Mouse (Mus musculus): ENCODE results near the gene Btn1a1. TPM values are rescaled to one million over a fixed set of nuclear protein-coding genes. Genes with fewer than 3 reads are reported as not detected.

The Btn1a1 gene
- polyA plus RNA-seq, 1 experiment from 2014 or later: not detected

DNA sequence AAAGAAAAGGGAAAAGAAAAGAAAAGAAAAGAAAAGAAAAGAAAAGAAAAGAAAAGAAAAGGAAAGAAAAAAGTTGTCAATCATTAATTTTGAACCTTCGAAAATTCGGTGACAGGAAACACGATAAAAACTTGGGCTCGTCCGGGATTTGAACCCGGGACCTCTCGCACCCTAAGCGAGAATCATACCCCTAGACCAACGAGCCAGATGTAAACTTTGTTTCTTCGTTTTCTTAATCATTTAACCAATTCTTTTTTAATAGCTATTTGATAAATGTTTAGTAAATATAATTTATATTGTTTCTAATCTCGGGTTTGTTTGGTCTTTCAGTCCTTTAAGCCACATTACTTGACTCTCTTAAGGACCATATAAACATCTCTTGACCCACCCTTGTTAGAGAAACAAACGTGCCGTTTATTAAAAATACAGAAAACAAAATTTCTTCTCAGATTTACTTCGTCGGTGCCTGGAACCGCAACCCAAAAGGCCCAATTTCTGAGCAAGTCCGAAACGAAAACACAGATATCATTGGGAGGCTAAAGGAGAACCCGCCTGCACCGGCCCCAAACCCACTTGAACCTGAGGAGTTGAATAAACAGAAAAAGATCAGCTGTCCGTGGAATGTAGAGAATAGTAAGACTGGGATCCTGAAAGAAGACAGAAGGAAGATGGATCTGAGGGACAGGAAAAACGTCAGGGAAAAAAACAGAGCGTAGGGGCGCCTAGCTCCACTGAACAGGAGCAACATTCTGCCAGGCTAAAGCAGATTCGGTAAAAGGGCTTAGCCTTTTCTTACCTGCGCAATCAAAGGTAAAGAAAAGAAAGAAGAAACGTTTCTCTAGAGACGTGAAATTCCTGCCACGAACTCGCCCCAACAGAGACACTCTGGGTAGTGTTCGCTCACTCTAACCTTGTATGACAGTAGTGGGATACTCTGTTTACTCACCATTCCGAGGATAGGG lies 28.6 kb downstream of the Btn1a1 start:
- ATAC-seq (ENCODE audit: low FRiP score, low TSS enrichment) (no peak; the same call in 1 of the 2 replicates), DNase-seq (ENCODE audit: low spot score) (peak; percentile 57)
- H3K4me3 ChIP-seq (ENCODE audit: low read depth, low read length): peak overlapping the region; percentile 60
- under 1% methylated on average over 32 of the region's 32 CpGs for WGBS
- H3K4me1 ChIP-seq (replicated peaks; ENCODE audit: control insufficient read depth, insufficient read depth): no peaks in the 10 kb centered on the region; the same call in 1 of the 2 replicates
- H3K9me3 ChIP-seq (ENCODE audit: control insufficient read depth, low read length): no peaks in the 10 kb centered on the region
- peak overlapping the region; percentile 72 for H3K27ac ChIP-seq (replicated peaks)
- H3K36me3 ChIP-seq (ENCODE audit: control insufficient read depth, insufficient read depth, low read length): no peaks in the 10 kb centered on the region
- H3K27me3 ChIP-seq (ENCODE audit: control insufficient read depth, insufficient read depth, low read length): no peaks in the 10 kb centered on the region
- TF ChIP-seq CTCF (IDR thresholded peaks at IDR 0.05; ENCODE audit: low read depth): no peak
- no peak for TF ChIP-seq EP300 (optimal IDR thresholded peaks at IDR 0.05)
- H3K9ac ChIP-seq (ENCODE audit: low read length): peak overlapping the region; percentile 63
- peak overlapping the region; percentile 71 for H3K4me2 ChIP-seq (replicated peaks; ENCODE audit: low read depth)

DNA sequence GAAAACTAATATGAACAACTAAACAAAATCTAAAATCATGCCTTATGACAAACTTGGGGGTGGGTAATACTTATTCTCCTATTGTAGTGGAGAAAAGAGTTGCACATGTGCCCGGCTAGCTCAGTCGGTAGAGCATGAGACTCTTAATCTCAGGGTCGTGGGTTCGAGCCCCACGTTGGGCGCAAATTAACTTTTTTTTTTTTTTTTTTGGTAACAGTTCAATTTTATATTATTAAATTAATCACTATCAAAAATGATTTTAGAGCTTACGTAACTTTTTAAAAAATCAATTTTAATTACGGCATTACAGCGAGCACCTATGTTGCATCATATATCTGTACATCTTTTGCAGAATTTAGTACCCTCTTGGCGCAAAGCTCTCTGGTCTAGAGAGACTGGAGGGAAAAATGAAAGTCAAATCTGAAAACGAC lies 29.5 kb downstream of the Btn1a1 start:
- DNase-seq (ENCODE audit: low spot score) (peak; percentile 43), ATAC-seq (ENCODE audit: low FRiP score, low TSS enrichment) (no peak)
- Histone ChIP-seq H3K4me1 (replicated peaks; ENCODE audit: control insufficient read depth, insufficient read depth) (no peaks in the 10 kb centered on the region; the same call in 1 of the 2 replicates), H3K4me3 (ENCODE audit: low read depth, low read length) (peak overlapping the region; percentile 40), H3K36me3 (ENCODE audit: control insufficient read depth, insufficient read depth, low read length) (no peaks in the 10 kb centered on the region), H3K4me2 (replicated peaks; ENCODE audit: low read depth) (peak overlapping the region; percentile 59), H3K27me3 (ENCODE audit: control insufficient read depth, insufficient read depth, low read length) (no peaks in the 10 kb centered on the region), H3K27ac (replicated peaks) (no peak overlapping the region), H3K9me3 (ENCODE audit: control insufficient read depth, low read length) (no peaks in the 10 kb centered on the region), H3K9ac (ENCODE audit: low read length) (no peak overlapping the region)
- under 1% methylated on average over 11 of the region's 11 CpGs for WGBS
- no peak for TF ChIP-seq CTCF (IDR thresholded peaks at IDR 0.05; ENCODE audit: low read depth)
- TF ChIP-seq EP300 (optimal IDR thresholded peaks at IDR 0.05): no peak

DNA sequence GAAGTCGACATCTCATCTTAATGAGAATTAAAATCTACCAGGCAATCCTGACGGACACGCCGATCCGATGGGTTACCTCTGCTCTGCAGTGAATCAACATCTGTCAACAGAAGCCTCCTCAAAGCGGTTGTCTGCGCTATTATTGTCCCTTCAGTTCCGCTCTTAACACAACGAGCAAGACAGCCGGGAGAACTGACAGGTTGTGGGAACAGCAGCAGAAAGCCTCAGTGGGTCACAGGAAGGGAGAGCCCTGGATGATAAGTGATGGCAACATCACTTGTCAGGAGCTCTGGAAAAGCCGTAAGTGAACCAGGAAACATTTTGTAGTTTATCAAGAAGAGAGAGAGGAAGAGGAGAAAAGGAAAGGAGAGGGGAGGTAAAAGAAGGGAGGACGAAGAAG lies 30.0 kb downstream of the Btn1a1 start:
- WGBS: 4% methylated on average over 12 of the region's 12 CpGs
- Histone ChIP-seq H3K27ac (replicated peaks) (no peak overlapping the region; the same call in 1 of the 2 replicates), H3K4me3 (ENCODE audit: low read depth, low read length) (peak overlapping the region; percentile 40), H3K9me3 (ENCODE audit: control insufficient read depth, low read length) (no peaks in the 10 kb centered on the region), H3K9ac (ENCODE audit: low read length) (peak overlapping the region; percentile 39), H3K4me1 (replicated peaks; ENCODE audit: control insufficient read depth, insufficient read depth) (no peaks in the 10 kb centered on the region; the same call in 1 of the 2 replicates), H3K4me2 (replicated peaks; ENCODE audit: low read depth) (peak overlapping the region; percentile 59), H3K36me3 (ENCODE audit: control insufficient read depth, insufficient read depth, low read length) (no peaks in the 10 kb centered on the region), H3K27me3 (ENCODE audit: control insufficient read depth, insufficient read depth, low read length) (no peaks in the 10 kb centered on the region)
- no peak for ATAC-seq (ENCODE audit: low FRiP score, low TSS enrichment)
- no peak for DNase-seq (ENCODE audit: low spot score)
- no peak for TF ChIP-seq CTCF (IDR thresholded peaks at IDR 0.05; ENCODE audit: low read depth)
- no peak for TF ChIP-seq EP300 (optimal IDR thresholded peaks at IDR 0.05)

DNA sequence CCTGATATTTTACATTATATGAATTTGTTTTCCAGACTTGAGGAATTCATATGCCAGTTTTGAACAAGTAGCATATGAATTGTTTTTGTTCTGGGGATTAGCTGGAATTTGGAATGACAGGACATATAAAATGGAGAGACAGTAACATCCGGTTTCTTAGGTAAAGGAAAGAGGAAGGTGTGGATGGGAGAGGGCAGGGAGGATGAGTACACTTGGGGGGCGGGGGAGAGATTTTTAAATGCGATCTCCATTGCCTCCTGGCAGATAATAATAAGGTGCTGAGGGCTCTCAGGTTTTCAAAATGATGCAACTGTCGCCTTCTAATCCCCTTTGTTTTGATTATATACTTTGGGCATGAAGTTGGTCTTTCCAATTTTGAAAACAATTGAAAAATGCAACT lies 30.5 kb downstream of the Btn1a1 start:
- Histone ChIP-seq H3K4me3 (ENCODE audit: low read depth, low read length) (peak overlapping the region; percentile 40), H3K27me3 (ENCODE audit: control insufficient read depth, insufficient read depth, low read length) (no peaks in the 10 kb centered on the region), H3K4me2 (replicated peaks; ENCODE audit: low read depth) (peak overlapping the region; percentile 59), H3K4me1 (replicated peaks; ENCODE audit: control insufficient read depth, insufficient read depth) (no peaks in the 10 kb centered on the region; the same call in 1 of the 2 replicates), H3K27ac (replicated peaks) (no peak overlapping the region; the same call in 1 of the 2 replicates), H3K9ac (ENCODE audit: low read length) (peak overlapping the region; percentile 39; the same call in 1 of the 2 replicates), H3K36me3 (ENCODE audit: control insufficient read depth, insufficient read depth, low read length) (no peaks in the 10 kb centered on the region), H3K9me3 (ENCODE audit: control insufficient read depth, low read length) (no peaks in the 10 kb centered on the region)
- ATAC-seq (ENCODE audit: low FRiP score, low TSS enrichment) (no peak), DNase-seq (ENCODE audit: low spot score) (no peak)
- TF ChIP-seq CTCF (IDR thresholded peaks at IDR 0.05; ENCODE audit: low read depth) (no peak), EP300 (optimal IDR thresholded peaks at IDR 0.05) (no peak)
- 23% methylated on average over 4 of the region's 4 CpGs for WGBS

DNA sequence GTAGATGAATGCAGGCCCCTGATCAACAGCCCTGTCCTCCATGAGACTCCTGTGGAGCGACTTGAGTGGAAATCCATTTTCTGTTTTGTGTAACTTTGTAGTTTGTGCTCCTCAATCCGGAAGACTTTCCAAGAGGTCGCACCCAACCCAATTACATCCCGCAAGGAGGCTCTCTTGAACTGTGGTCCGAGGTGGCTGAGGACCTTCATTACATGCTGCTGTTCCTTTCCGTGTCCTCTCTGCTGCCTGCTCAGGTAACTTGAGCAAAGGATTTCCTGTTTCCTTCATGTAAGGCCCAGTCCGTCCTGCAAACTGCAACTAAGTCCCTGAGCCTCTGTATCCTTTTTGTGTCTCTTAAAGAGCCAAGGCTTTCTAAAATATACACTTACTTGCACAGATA lies 31.3 kb downstream of the Btn1a1 start:
- Histone ChIP-seq H3K9ac (ENCODE audit: low read length) (no peak overlapping the region), H3K4me1 (replicated peaks; ENCODE audit: control insufficient read depth, insufficient read depth) (no peaks in the 10 kb centered on the region; the same call in 1 of the 2 replicates), H3K4me3 (ENCODE audit: low read depth, low read length) (no peak overlapping the region), H3K27me3 (ENCODE audit: control insufficient read depth, insufficient read depth, low read length) (no peaks in the 10 kb centered on the region), H3K36me3 (ENCODE audit: control insufficient read depth, insufficient read depth, low read length) (no peaks in the 10 kb centered on the region), H3K27ac (replicated peaks) (no peak overlapping the region), H3K9me3 (ENCODE audit: control insufficient read depth, low read length) (no peaks in the 10 kb centered on the region), H3K4me2 (replicated peaks; ENCODE audit: low read depth) (0 out of 2 replicates have a peak overlapping the region, but pooled peaks have one; percentile 4)
- TF ChIP-seq EP300 (optimal IDR thresholded peaks at IDR 0.05): no peak
- TF ChIP-seq CTCF (IDR thresholded peaks at IDR 0.05; ENCODE audit: low read depth): no peak
- DNase-seq (ENCODE audit: low spot score): no peak
- no peak for ATAC-seq (ENCODE audit: low FRiP score, low TSS enrichment)
- 38% methylated on average over 7 of the region's 7 CpGs for WGBS

DNA sequence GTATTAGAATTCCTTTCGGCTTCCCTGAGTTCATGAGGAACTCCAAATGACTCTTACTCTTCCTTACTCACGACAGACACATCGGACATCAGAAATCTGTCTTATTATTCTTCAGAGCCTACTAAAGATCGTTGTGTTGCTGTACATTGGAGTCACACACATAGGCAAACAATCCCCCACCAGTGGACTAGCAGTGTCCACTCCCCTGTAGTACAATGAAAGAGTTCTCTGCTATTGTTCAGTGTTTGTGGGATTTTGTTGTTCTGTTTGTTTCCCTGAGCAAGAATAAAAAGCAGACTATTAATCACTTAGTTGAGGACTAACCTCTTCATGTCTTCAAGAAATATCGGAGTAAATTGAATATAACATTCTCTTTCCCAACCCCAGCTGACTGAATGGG lies 31.9 kb downstream of the Btn1a1 start:
- Histone ChIP-seq H3K9me3 (ENCODE audit: control insufficient read depth, low read length) (no peaks in the 10 kb centered on the region), H3K36me3 (ENCODE audit: control insufficient read depth, insufficient read depth, low read length) (no peaks in the 10 kb centered on the region), H3K4me1 (replicated peaks; ENCODE audit: control insufficient read depth, insufficient read depth) (no peaks in the 10 kb centered on the region; the same call in 1 of the 2 replicates), H3K9ac (ENCODE audit: low read length) (no peak overlapping the region), H3K4me3 (ENCODE audit: low read depth, low read length) (no peak overlapping the region), H3K27me3 (ENCODE audit: control insufficient read depth, insufficient read depth, low read length) (no peaks in the 10 kb centered on the region), H3K27ac (replicated peaks) (no peak overlapping the region), H3K4me2 (replicated peaks; ENCODE audit: low read depth) (no peak overlapping the region)
- DNase-seq (ENCODE audit: low spot score): no peak
- ATAC-seq (ENCODE audit: low FRiP score, low TSS enrichment): no peak
- WGBS: 61% methylated on average over 5 of the region's 5 CpGs
- no peak for TF ChIP-seq EP300 (optimal IDR thresholded peaks at IDR 0.05)
- TF ChIP-seq CTCF (IDR thresholded peaks at IDR 0.05; ENCODE audit: low read depth): no peak
